Mouse (Mus musculus) liver, embryonic 15.5 days (tissue): ENCODE data around the gene Trim12c. TPM values are rescaled to one million over a fixed set of nuclear protein-coding genes. Genes with fewer than 3 reads are reported as not detected.
"Not testable (repeated sequence)": the region's sequence is repeated elsewhere in the genome, so short reads cannot be mapped to it uniquely, and the experiment has no call there.

Source experiments
- ATAC-seq: fragments of 200-750 bp; cut with Nextera tagmentation; 2 replicates; pipeline ENCODE4 v1.8.0; 2017; ENCODE audit warnings: moderate number of reproducible peaks, mild to moderate bottlenecking, moderate library complexity; ENCODE audit not compliant: insufficient read depth
- H3K27ac ChIP-seq: fragments of 300-500 bp; sonication (generic); replicated peaks from 2 replicates; pipeline ENCODE4 v1.5.1; 2015; ENCODE audit warnings: mild to moderate bottlenecking, inconsistent platforms
- H3K27me3 ChIP-seq: fragments of 300-500 bp; sonication (generic); 2 replicates; pipeline ENCODE4 v1.6.1; 2015; ENCODE audit warnings: mild to moderate bottlenecking, inconsistent platforms
- H3K36me3 ChIP-seq: fragments of 300-500 bp; sonication (generic); replicated peaks from 2 replicates; pipeline ENCODE4 v1.6.1; 2015; ENCODE audit warnings: moderate library complexity, mild to moderate bottlenecking, inconsistent platforms
- H3K4me1 ChIP-seq: fragments of 300-500 bp; sonication (generic); replicated peaks from 2 replicates; pipeline ENCODE4 v1.6.1; 2015; ENCODE audit warnings: inconsistent platforms
- H3K4me2 ChIP-seq: fragments of 300-500 bp; sonication (generic); 2 replicates; pipeline ENCODE4 v1.6.1; 2015; ENCODE audit warnings: moderate library complexity, mild to moderate bottlenecking, inconsistent platforms
- H3K4me3 ChIP-seq: fragments of 300-500 bp; sonication (generic); replicated peaks from 2 replicates; pipeline ENCODE4 v1.5.1; 2015; ENCODE audit warnings: mild to moderate bottlenecking, inconsistent platforms
- H3K9ac ChIP-seq: fragments of 300-500 bp; sonication (generic); 2 replicates; pipeline ENCODE4 v1.6.1; 2015; ENCODE audit warnings: moderate library complexity, mild to moderate bottlenecking, inconsistent platforms
- H3K9me3 ChIP-seq: fragments of 300-500 bp; sonication (generic); replicated peaks from 2 replicates; pipeline ENCODE4 v1.6.1; 2016; ENCODE audit warnings: inconsistent platforms
- WGBS: fragments of 180-500 bp; shearing (Covaris S2); methylation state at CpG from one replicate; pipeline ENCODE4 v1.1.7; 2015; ENCODE audit warnings: mixed read lengths; ENCODE audit not compliant: insufficient replicate concordance; 5-methylcytosine and 5-hydroxymethylcytosine counted together
- polyA plus RNA-seq: library from polyadenylated mRNA; unstranded; fragments of >200 nt; fragmentation: Nextera tagmentation; extraction: Ambion mirVana; gene quantifications from 2 replicates; pipeline ENCODE4 v1.2.1, GENCODE M21; 2015

The Trim12c gene
- polyA plus RNA-seq, result 1.1 and 1.2 TPM in 2 replicates

GRCm38 (mm10) chr7:104352717-104353599 is at the start of gene Trim12c:
Gene Trim12c, minus strand, starts transcription at chr7:104353362.
- H3K27me3 ChIP-seq, result no peaks in the 10 kb centered on the region
- H3K36me3 ChIP-seq, result no peaks in the 10 kb centered on the region
- no peak within 1 kb of the TSS for H3K9ac ChIP-seq
- peak within 1 kb of the TSS; percentile 67 for H3K27ac ChIP-seq
- no peaks in the 10 kb centered on the region for H3K9me3 ChIP-seq
- H3K4me3 ChIP-seq, result peak within 1 kb of the TSS; percentile 61
- ATAC-seq, result peak; percentile 100
- peak within 1 kb of the TSS; percentile 60 for H3K4me2 ChIP-seq
- peaks cover 11% of the 10 kb centered on the region for H3K4me1 ChIP-seq
- WGBS, result 3% methylated on average over 14 of the region's 14 CpGs

GRCm38 (mm10) chr7:104401140-104401539 is 48.0 kb upstream of the Trim12c start:
- Histone ChIP-seq H3K4me3 (no peak overlapping the region), H3K4me1 (no peaks in the 10 kb centered on the region), H3K27me3 (no peaks in the 10 kb centered on the region), H3K27ac (no peak overlapping the region), H3K9ac (no peak overlapping the region), H3K36me3 (no peaks in the 10 kb centered on the region), H3K4me2 (no peak overlapping the region), H3K9me3 (no peaks in the 10 kb centered on the region)
- no peak for ATAC-seq

GRCm38 (mm10) chr7:104400698-104401097 is 47.5 kb upstream of the Trim12c start, which contains the start of gene Trim30c:
Gene Trim30c, minus strand, starts transcription at chr7:104400837.
- no peaks in the 10 kb centered on the region for H3K27me3 ChIP-seq
- 33% methylated on average over 1 of the region's 1 CpGs for WGBS
- no peak for ATAC-seq

GRCm38 (mm10) chr7:104398492-104398891 is 45.3 kb upstream of the Trim12c start:
- 57% methylated on average over 1 of the region's 1 CpGs for WGBS
- Histone ChIP-seq H3K27me3 (no peaks in the 10 kb centered on the region), H3K9ac (no peak overlapping the region), H3K36me3 (no peaks in the 10 kb centered on the region), H3K4me1 (no peaks in the 10 kb centered on the region), H3K9me3 (no peaks in the 10 kb centered on the region), H3K27ac (no peak overlapping the region), H3K4me3 (no peak overlapping the region), H3K4me2 (no peak overlapping the region)
- ATAC-seq, result no peak

More at GRCm38 (mm10) chr7:104400698-104401097, 47.5 kb upstream of the Trim12c start, which contains the start of gene Trim30c:
- Histone ChIP-seq H3K4me3 (no peak within 1 kb of the TSS), H3K4me2 (no peak within 1 kb of the TSS), H3K27ac (no peak within 1 kb of the TSS), H3K4me1 (no peaks in the 10 kb centered on the region), H3K9ac (no peak within 1 kb of the TSS), H3K9me3 (no peaks in the 10 kb centered on the region), H3K36me3 (no peaks in the 10 kb centered on the region)

GRCm38 (mm10) chr7:104369736-104370414 is 16.7 kb upstream of the Trim12c start, which contains the start of gene Trim30b:
Gene Trim30b, minus strand, starts transcription at chr7:104369884.
- WGBS, result 44% methylated on average over 1 of the region's 1 CpGs
- no peaks in the 10 kb centered on the region for H3K27me3 ChIP-seq
- no peak within 1 kb of the TSS for H3K4me3 ChIP-seq
- H3K36me3 ChIP-seq, result no peaks in the 10 kb centered on the region
- no peak within 1 kb of the TSS for H3K4me2 ChIP-seq
- no peaks in the 10 kb centered on the region for H3K4me1 ChIP-seq
- peak; percentile 62 for ATAC-seq
- H3K9me3 ChIP-seq, result no peaks in the 10 kb centered on the region
- no peak within 1 kb of the TSS for H3K27ac ChIP-seq
- H3K9ac ChIP-seq, result no peak within 1 kb of the TSS

GRCm38 (mm10) chr7:104366339-104366738 is 13.2 kb upstream of the Trim12c start:
- Histone ChIP-seq H3K4me1 (no peaks in the 10 kb centered on the region), H3K27me3 (no peaks in the 10 kb centered on the region)
- no peak for ATAC-seq

GRCm38 (mm10) chr7:104353600-104353967 is 422 bp upstream of the Trim12c start:
- Histone ChIP-seq H3K4me1 (peaks cover 11% of the 10 kb centered on the region), H3K4me2 (peak overlapping the region; percentile 60), H3K27me3 (no peaks in the 10 kb centered on the region), H3K4me3 (peak overlapping the region; percentile 61), H3K9me3 (no peaks in the 10 kb centered on the region), H3K36me3 (no peaks in the 10 kb centered on the region), H3K27ac (peak overlapping the region; percentile 67), H3K9ac (no peak overlapping the region)
- ATAC-seq, result peak; percentile 32; the same call in 1 of the 2 replicates
- 65% methylated on average over 2 of the region's 2 CpGs for WGBS

More at GRCm38 (mm10) chr7:104366339-104366738, 13.2 kb upstream of the Trim12c start:
- H3K9me3 ChIP-seq, result no peaks in the 10 kb centered on the region
- H3K4me2 ChIP-seq, result no peak overlapping the region
- no peak overlapping the region for H3K4me3 ChIP-seq
- no peak overlapping the region for H3K27ac ChIP-seq
- no peak overlapping the region for H3K9ac ChIP-seq
- H3K36me3 ChIP-seq, result no peaks in the 10 kb centered on the region

- WGBS, result 49% methylated on average over 4 of the region's 4 CpGs
- not testable (repeated sequence) for H3K36me3 ChIP-seq, H3K4me3 ChIP-seq, ATAC-seq, H3K4me2 ChIP-seq, H3K27me3 ChIP-seq, H3K27ac ChIP-seq, H3K4me1 ChIP-seq, H3K9ac ChIP-seq, H3K9me3 ChIP-seq
These were observed 5.1 kb downstream of the Trim12c start for GRCm38 (mm10) chr7:104348043-104348442.

- ATAC-seq, H3K9ac ChIP-seq, H3K4me1 ChIP-seq, H3K9me3 ChIP-seq, H3K36me3 ChIP-seq, H3K27me3 ChIP-seq, H3K27ac ChIP-seq, H3K4me2 ChIP-seq, H3K4me3 ChIP-seq: not testable (repeated sequence)
- WGBS, result 75% methylated on average over 4 of the region's 4 CpGs
These were observed 12.4 kb downstream of the Trim12c start for GRCm38 (mm10) chr7:104340744-104341143.

GRCm38 (mm10) chr7:104335547-104335946 is 17.6 kb downstream of the Trim12c start:
- not testable (repeated sequence) for H3K4me2 ChIP-seq, ATAC-seq, H3K9me3 ChIP-seq

GRCm38 (mm10) chr7:104329171-104329570 is 24.0 kb downstream of the Trim12c start, which contains the start of gene Trim34b:
Gene Trim34b, plus strand, starts transcription at chr7:104329471.
- H3K36me3 ChIP-seq, H3K4me3 ChIP-seq, ATAC-seq, H3K4me2 ChIP-seq, H3K27me3 ChIP-seq, H3K9ac ChIP-seq, H3K4me1 ChIP-seq, H3K27ac ChIP-seq, H3K9me3 ChIP-seq: not testable (repeated sequence)
- WGBS, result 84% methylated on average over 2 of the region's 2 CpGs

More at GRCm38 (mm10) chr7:104335547-104335946, 17.6 kb downstream of the Trim12c start:
- H3K9ac ChIP-seq, H3K4me1 ChIP-seq, H3K36me3 ChIP-seq, H3K27ac ChIP-seq, H3K27me3 ChIP-seq, H3K4me3 ChIP-seq: not testable (repeated sequence)
- 52% methylated on average over 3 of the region's 3 CpGs for WGBS
